Mouse (Mus musculus) kidney, adult 11 months (tissue): ENCODE data around the gene Rspo1.
"Not testable (repeated sequence)": the region's sequence is repeated elsewhere in the genome, so short reads cannot be mapped to it uniquely, and the experiment has no call there.

Source experiments
- DNase-seq: peaks from one replicate; pipeline ENCODE4 v3.0.0; 2022

Rspo1 gene

DNA sequence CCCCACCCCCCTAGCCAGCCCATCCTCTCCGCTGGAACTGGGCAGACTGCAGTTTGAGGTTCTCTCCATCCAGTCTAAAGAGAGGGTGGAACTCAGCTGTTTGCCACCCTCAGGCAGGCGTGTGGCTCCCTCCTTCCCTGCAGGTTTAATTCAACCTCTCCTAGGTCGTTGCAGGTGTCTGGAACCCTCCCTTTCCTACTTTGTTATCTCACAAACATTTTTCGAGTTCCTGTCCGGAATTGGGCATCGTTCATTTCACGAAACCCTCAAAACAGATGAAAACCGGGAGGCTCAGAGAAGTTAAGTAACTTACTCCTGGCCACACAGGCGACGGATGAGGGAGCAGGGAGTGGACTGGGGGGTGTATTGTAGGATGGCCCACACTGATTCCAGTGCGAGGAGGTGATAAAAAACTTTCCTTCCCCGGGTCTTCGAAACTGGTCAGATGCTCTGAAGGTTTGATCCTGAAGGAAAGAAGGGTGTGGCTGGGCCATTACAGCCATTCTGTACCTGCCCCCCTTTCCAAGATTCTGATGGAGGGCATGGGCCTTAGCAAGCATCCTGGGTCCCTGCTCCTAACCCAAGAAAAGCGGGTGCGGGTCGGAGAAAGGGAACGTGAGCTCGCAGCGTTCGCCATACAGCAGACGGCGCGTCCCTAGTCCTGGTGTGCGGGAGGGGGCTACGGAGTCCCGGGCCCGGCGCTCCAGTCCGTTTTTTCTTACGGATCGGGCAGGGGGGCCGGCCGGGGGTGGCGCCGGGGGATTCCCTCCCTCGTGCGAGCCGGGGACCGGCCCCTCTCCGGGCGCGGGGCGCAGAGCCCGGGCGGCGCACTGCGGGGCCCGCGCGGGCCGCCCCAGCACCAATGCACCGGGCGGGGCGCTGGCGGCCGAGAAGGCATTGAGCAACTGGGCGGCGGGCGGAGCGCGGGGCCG lies at the start of gene Rspo1:
Gene Rspo1, plus strand, starts transcription at position 760 of the 932 bp plus-strand sequence.
- no peak for DNase-seq

DNA sequence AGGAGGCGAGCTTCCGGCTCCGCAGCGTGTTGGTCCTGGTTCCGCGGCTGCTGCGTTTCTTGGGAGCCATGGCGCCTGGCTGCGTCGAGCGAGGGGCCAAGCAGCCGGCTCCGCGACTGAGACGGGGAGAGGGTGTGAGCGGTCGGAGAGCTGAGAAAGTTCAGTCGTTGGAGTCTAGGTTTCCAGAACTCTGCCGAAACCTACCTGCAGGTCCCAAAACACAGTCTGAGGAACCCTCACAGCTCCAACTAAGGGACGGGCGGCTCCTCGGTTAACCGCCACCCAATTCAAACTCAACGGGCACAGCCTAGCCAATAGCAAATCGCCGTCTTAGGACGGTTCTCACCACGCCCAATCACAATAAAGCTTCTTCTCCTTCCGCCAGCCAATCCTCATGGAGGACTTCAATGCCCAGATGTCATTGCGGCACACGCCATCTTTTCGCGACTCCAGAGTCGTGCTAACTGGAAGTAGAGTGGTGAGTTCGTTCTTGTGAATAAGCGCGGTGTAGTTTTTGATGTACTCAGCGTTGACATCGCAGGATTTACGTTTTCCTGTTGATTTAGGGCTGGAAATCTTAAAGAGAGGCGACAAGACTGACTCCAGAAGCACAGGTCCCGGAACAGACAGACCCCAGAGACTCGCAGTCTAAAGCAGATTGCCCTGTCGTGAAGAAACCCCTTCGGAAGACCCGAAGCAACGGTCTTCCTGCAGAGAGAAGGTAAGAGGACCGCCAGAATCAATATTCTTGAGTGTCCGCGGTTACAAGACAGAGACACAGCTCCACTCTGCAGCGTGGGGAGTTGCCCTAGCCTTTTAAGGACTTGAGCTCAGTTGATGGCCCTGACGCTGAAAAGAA lies 49.4 kb upstream of the Rspo1 start, which contains the start of gene 9930104L06Rik:
Gene 9930104L06Rik, plus strand, starts transcription at position 436 of the 859 bp plus-strand sequence.
- peak; percentile 95 for DNase-seq

DNA sequence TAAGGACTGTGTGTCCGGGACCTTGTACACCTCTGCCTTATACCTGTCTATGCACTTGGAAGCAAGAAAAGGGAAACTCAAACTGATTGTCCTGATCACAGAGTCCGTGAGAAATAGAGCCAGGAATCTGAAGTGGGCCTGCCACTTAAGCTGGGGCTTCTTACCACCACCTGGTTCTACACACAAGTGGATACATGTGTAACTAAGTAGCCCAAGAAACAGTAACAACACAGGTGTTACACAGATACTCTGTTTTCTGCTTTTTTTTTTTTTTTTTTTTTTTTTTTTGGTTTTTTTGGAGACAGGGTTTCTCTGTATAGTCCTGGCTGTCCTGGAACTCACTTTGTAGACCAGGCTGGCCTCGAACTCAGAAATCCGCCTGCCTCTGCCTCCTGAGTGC lies 47.0 kb upstream of the Rspo1 start, which contains the start of gene Cdca8:
Gene Cdca8, minus strand, starts transcription at position 101 of the 400 bp plus-strand sequence.
- DNase-seq: not testable (repeated sequence)

DNA sequence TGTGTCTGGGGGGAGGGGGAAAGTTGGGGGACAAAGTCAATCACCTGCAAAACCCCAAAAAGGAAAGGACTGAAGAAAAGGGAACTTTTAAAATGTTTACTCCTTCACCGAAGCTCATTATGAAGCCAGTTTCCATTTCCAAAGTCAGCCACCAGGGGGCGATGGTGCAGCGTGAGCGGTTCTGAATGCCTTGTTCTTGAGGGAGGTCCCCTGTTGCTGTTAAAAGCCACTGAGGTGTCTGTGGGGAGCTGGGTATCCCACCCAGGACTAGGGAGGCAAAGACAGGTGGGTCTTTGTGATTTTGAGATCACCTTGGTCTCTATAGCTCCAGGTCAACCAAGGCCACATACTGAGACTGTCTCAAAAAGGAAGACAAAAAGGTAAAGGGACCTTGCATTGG lies 43.2 kb upstream of the Rspo1 start:
- DNase-seq: peak; percentile 35

DNA sequence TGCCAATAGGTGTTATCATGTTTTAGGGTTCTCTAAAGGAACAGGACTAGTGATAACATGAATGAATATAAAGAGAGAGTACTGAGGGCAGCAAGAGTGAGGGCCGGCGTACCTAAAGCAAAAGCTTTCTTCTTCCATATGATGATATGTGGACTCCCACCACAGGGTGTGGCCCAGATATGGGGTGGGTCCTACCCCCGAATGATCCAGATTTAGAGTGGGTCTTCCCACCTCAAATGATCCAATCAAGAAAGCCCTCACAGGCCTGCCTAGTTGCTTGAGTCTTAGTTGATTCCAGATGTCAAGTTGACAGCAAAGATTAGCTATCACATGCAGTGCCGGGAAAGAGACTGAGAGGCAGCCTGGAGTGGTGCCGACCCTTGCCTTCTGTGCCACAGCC lies 42.4 kb upstream of the Rspo1 start:
- no peak for DNase-seq

DNA sequence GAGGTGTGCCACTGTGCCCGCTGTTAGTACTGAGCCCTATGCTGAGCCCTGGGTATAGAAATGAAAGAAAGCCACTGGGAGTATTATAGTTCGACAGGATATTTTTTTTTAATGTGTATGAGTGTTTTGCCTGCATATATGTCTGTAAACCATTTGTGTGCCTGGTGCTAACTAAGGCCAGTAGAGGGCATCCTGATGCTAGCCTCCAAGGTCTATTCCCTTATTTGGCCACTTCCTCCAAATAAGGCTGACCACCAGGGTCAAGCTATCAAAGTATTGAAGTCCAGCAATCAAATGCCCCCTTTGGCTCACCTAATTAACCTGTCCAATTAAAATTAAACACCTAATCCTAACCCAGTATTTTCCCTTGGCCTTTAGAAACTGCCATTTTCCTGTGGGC lies 41.3 kb upstream of the Rspo1 start:
- no peak for DNase-seq

DNA sequence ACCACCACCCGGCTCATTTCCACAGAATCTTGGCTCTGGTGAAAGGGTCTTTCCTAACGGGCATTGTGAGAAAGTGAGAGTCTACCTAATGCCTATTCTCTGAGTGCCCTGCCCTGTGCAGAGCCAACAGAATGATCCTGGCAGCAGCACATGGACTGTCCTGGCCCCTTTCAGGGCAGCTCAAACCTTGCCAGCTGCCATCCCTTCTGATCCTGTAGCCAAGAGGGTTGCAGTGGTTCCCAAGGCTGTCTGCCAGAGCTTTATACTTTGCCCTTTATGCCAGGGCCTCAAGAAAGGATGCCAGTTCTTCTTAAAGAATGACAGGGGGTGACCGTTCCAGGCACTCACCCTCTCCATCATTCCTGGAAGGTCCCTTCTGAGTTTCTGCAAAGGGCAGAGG lies 36.7 kb upstream of the Rspo1 start:
- no peak for DNase-seq

DNA sequence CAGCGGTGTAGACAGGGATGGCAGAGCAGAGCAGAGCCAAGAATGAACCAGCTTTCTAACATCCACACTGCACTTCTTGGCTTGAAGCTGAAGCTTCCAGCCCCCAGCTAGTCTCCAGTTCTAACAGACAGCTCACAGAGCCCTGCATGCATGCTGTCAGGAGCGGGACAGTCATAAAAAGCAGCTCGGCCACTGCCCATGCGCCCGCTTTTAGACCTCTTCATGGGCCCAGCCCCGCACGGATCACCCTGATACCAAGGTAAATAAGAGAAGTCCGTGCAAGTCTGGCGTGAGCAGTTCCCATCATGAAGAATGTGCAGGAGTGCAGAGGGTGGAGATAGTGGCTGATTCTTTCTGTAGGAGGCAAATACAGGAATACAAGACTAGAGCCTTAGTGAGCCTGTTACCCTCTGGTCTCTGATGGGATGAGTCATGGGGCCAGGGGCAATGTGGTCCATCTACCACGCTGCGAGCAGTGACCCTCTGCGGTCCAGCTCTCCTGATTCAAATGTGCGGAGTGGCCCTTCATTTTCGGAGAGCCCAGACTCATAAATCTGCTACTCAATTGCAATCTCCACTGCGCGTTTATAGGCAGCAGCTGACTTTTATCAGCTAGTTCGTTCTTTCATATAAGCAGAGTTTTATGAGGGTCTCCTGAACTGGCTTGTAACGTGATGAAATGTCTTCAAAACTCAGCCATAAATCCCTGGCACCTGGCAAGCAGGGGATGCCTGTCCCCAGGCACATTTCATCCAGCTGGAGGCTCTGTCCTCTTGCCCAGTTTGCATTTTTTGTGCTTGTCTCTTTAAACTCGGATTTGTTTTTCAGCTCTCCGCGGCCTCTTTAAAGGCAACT lies 35.8 kb upstream of the Rspo1 start:
- peak; percentile 21 for DNase-seq

DNA sequence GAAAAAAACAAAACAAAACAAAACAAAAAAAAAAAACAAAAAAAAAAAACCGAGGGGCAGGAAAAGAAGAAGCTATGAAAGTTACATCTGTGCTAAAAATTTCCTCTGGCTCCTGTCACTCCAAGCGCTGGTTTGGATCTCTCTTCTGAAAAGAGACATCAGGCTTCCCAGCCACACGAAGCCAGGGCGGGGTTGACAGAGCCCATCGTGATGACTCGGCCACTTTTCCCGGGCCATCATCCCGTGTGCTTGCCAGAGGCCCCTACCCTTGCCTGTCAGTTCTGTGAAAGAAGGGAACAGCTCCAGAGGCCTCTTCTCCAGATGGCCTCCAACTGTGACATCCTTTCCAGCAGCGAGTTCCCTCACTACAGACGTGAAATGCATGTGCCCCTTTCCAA lies 35.2 kb upstream of the Rspo1 start:
- no peak for DNase-seq

DNA sequence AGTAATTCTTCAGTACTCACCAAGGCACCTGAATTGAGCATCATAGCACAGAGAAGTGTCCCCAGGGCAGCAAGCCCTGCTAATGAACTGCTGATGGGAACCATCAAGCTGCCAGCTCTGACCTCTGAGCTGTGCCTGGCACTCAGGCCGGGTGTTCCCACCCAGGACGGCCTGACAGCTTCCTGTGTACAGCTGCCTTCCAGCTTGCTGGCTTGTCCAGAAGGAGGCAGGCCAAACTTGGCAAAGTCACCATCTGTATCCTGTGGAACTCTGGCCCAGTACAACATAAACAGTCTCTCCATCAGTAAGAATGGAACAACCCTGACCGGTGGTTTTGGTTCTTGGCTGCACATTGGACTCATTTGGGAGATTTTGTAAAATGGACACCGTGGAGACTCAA lies 32.7 kb upstream of the Rspo1 start:
- DNase-seq: no peak

DNA sequence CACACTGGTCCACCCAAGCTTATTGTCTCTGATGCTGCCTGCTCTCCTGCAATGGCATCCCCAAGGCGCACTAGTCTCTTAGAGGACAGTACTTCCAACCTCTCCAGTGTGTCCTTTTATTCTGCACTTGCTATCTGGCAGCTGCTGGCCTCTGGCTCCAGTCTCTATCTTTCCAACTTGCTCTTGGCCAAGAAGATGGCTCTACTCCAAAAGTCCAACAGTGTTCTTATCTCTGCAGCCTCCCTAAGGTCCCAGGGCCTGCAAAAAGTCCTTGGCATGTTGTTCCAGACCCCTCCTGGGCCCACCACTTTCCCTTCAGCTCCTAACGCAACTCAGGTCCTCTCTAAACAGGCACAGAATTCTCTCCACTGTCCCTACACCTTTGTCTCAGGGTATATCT lies 28.9 kb upstream of the Rspo1 start:
- DNase-seq: no peak

DNA sequence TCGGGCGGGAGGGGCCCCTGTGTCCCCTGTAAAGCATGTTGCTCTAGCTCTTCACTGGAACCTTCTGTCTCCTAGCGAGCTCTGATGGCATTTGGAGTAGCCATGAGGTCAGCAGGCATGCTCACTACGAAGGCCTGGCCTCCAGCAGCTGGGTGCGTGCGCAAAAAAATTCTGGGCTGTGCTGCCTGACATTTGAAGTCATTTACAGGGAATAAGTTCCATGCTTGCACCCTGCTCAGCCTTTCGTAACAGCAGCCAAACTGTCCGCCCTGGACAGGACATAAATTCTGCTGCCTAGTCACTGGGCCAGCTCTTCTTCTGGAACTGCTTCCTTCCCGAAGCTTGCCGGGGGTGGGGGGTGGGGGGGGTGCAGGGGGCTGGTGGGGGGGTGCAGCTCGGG lies 27.2 kb upstream of the Rspo1 start:
- peak; percentile 48 for DNase-seq

DNA sequence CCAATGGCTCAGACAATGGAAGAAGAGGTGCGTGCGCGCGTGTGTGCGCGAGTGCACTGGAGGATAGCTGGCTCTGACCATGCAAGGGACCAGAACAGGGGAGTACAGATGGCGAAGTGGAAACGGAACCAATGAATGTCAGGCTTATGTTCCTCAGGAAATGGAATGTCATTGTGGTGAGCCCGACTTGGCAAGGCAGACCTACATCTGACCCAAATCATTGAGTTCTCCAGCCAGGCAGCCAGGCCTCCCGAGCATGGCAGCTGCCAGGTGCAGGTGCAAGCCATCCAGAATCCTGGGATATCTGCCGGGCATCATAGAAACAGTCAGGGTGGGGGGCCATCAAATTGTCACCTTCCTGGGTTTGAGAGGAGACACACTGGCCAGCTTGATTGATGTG lies 25.3 kb upstream of the Rspo1 start:
- DNase-seq: no peak

DNA sequence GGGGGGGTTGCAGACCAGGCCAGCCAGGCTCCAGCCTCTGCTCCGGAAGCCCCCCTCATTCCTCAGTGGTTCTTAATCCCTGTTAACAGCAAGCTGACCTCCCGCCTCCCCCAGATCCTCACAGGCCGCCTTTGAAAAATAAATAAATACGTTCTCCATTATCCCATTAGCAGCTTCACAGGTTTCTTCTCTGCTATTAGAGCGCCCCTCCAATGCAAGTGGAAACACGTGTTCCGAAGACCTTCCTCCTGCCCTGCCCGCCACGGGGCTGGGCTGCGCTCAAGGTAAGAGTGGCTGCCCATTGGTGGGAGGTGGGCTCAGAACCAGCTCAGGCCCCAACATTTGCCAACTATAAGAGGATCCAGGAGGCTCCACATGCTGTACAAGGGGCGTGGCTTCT lies 23.7 kb upstream of the Rspo1 start:
- no peak for DNase-seq

DNA sequence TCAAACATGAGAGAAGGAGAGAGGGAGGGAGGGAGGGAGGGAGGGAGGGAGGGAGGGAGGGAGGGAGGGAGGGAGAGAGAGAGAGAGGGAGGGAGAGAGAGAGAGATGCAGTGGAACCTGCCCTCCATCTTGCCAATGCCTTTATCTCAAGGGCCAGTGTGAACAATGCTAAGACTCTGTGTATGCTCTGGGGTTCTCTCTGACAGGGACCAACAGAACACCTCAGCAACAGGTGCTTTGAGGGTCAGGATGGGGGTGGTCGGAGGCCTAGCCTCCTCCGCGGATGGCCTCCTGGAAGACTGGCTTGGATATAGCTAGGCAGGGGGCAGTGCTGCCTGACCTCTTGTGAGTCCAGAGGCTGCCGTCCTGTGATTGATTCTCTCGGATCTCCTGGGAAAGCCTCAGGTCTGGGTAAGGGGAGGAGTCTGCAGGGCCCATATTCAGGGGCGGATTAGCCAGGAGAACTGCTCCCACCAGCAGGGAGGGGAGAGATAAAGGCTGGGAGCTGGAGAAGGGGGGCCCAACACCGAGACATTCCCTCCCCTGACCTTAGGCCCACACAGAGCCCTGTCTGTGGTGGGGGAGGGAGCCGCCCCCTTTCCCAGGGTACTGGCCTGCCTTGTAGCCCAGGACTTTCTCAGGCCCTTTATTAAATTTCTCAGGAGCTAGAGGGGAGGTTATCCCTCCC lies 21.2 kb upstream of the Rspo1 start:
- no peak for DNase-seq

DNA sequence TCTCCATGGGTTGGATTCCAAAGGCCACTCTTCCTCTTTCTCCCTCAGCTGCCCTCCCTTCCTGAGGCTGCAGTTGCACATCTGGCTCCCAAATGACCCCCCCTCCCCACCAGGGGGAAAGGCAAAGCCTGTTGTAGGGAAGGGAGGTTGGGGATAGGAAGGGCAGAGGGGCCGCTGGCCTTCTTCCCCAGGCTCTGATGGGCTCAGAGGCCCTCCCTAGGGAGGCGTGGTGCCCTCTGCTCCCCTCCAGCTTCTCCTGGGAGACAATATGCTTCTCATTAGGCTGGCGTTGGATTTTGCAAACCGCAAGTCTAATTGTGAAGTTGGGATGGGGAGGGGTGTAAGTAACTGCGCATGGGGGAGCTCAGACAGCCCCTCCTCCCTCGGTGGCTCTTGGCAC lies 17.5 kb upstream of the Rspo1 start:
- DNase-seq: no peak

DNA sequence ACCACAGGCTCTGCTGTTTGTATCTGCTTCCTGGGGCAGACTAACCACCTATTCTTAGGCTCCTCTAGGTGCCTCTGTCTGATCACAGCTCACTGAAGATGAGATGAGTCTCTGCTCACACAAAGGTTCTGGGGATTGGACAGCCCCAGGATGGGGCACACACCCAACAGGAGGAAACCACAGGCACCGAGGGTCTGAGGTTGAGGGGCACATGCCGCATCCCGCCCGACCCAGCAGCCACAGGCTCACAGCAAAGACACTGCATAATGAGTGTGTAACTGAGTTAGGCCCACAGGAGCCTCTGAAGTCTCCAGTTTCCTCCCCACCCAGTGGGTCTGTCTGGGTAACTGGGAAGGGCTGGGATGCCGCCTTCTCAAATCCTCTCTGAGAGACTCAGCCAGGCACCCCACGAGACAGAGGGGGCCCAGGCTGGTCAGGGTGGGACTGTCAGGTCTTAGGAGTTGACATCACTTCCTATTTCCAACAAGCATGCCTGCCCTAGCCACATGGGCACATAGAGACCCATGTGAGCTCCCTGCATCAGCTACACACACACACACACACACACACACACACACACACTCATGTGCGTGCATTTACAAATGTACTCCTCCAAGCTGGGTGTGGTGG lies 16.9 kb upstream of the Rspo1 start:
- DNase-seq: no peak

DNA sequence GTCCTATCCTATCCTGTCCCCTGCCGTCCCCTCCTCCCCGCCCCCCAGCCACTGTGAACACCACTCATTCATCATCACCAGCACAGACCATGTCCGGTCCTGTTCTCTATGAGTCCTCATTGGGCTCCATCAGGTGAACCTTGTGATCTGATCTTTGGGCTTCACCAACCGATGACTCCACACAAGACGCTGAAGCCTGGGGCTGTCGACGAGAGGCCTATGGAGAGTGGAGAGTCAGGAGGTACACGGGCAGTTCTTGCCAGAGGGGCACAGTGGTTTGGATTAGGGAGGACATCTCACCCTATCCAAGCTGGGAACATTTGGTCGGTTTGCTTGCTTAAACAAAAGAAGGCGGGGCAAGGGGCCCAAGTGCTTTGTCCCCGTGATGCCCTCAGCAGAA lies 16.0 kb upstream of the Rspo1 start:
- no peak for DNase-seq

DNA sequence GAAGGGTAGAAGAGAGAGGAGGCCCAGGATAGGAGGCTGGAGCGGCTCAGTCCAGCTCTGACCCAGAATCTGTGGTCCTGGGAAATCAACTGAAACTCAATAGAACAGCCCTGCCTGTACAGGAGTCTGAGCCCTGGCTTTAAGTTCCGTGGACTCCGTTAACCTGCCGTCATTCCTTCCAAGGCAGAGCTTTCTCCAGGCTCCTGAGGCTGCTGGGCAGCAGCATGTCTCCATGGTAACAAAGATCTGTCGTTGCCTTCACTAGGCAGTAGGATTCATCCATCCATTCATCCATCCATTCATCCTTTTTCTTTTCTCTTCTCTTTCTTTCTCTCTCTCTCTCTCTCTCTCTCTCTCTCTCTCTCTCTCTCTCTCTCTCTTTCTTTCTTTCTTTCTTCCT lies 15.6 kb upstream of the Rspo1 start:
- DNase-seq: no peak

DNA sequence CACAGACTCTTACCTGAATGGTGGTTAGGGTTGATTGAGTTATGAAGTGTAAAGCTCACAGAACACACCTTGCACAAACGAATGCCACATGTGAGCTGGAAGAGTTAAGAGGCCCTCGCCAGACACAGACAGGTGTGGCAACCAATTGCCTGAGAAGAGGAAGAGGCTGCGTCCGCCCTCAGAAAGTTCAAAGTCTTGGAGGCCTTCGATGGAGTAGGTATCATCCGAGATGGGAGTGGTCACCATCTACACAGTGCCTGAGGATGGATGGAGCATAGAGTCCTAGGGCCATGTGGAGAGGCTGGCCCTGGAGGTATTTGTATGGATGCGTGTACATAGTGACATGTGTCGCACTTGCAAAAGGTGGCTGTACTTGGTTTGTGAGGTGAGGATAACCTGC lies 15.1 kb upstream of the Rspo1 start:
- no peak for DNase-seq

DNA sequence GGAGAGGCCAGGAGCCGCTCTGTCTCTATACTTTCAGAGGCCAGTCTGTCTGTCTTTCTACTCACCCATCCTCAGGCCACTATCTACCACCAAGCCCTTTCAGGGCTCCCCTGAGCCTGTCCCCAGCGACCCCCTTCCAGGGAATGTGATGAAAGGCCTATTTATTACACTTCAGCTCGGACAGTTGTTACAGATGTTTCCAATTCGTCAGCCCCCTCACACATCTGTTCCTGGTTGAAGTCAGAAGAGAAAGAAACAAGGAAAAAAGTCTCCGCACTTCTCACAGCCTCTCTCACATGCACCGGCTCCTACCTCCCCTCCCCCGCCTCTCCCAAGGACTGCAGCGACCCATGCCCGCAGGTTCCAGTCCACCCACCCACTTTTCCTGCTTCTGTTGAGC lies 13.9 kb upstream of the Rspo1 start:
- no peak for DNase-seq

DNA sequence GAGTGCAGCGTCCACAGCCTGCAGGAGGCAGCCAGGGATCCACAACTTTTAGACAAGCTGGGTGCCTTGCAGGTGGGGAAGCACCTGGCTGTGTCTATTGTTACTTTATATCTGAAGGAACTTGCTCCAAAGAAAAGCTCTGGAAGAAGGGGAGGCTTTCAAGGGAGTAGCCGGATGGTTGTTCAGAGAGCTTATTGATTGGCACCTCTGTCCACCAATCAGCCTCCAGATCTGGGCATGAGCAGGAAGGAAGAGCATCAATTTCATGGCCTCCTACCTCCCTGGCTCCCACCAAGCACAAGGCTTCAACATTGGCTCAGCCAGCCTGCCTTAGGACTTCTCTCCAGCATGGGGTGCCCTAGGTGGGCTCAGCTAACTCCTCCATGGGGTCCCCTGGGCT lies 12.9 kb upstream of the Rspo1 start:
- DNase-seq: no peak
